Mouse (Mus musculus): ENCODE measurements around the gene Fzd4. TPM values are rescaled to one million over a fixed set of nuclear protein-coding genes. Genes with fewer than 3 reads are reported as not detected.

Fzd4 gene
- total and polyA plus RNA-seq, 2 experiments from 2014 or later = 9.6 to 16.0 TPM

- WGBS = 75% methylated on average over 11 of the region's 11 CpGs
- no peak for TF ChIP-seq EP300 (IDR thresholded peaks at IDR 0.05; ENCODE audit: low read depth)
- TF ChIP-seq CTCF (IDR thresholded peaks at IDR 0.05; ENCODE audit: low read depth) = no peak
- Histone ChIP-seq H3K4me2 (ENCODE audit: low read depth, low read length) (no peak overlapping the region), H3K9ac (replicated peaks; ENCODE audit: low read depth, low read length) (no peak overlapping the region), H3K4me3 (ENCODE audit: low read depth, low read length) (no peak overlapping the region), H3K27me3 (ENCODE audit: control insufficient read depth, insufficient read depth, low read length) (no peaks in the 10 kb centered on the region), H3K4me1 (ENCODE audit: control insufficient read depth, insufficient read depth) (no peaks in the 10 kb centered on the region; the same call in 1 of the 2 replicates), H3K9me3 (replicated peaks; ENCODE audit: control insufficient read depth, low read length) (no peaks in the 10 kb centered on the region), H3K36me3 (replicated peaks; ENCODE audit: control insufficient read depth, insufficient read depth, low read length) (no peaks in the 10 kb centered on the region), H3K27ac (ENCODE audit: low read depth) (no peak overlapping the region)
- ATAC-seq (ENCODE audit: insufficient read depth, low read depth) (no peak), DNase-seq (ENCODE audit: low spot score) (no peak)
These were observed 2.9 kb upstream of the Fzd4 start for GRCm38 (mm10) chr7:89401136-89401858.

GRCm38 (mm10) chr7:89401936-89402335 is 2.2 kb upstream of the Fzd4 start:
- H3K27ac ChIP-seq (ENCODE audit: low read depth) = no peak overlapping the region
- H3K9me3 ChIP-seq (replicated peaks; ENCODE audit: control insufficient read depth, low read length) = no peaks in the 10 kb centered on the region
- H3K4me3 ChIP-seq (ENCODE audit: low read depth, low read length) = no peak overlapping the region
- H3K4me1 ChIP-seq (ENCODE audit: control insufficient read depth, insufficient read depth) = no peaks in the 10 kb centered on the region; the same call in 1 of the 2 replicates
- no peak for DNase-seq (ENCODE audit: low spot score)
- no peak overlapping the region for H3K4me2 ChIP-seq (ENCODE audit: low read depth, low read length)
- peaks cover 3% of the 10 kb centered on the region for H3K36me3 ChIP-seq (replicated peaks; ENCODE audit: control insufficient read depth, insufficient read depth, low read length)
- no peak overlapping the region for H3K9ac ChIP-seq (replicated peaks; ENCODE audit: low read depth, low read length)
- WGBS = 81% methylated on average over 3 of the region's 3 CpGs
- TF ChIP-seq CTCF (IDR thresholded peaks at IDR 0.05; ENCODE audit: low read depth) = no peak
- TF ChIP-seq EP300 (IDR thresholded peaks at IDR 0.05; ENCODE audit: low read depth) = no peak
- ATAC-seq (ENCODE audit: insufficient read depth, low read depth) = no peak
- H3K27me3 ChIP-seq (ENCODE audit: control insufficient read depth, insufficient read depth, low read length) = no peaks in the 10 kb centered on the region

DNA sequence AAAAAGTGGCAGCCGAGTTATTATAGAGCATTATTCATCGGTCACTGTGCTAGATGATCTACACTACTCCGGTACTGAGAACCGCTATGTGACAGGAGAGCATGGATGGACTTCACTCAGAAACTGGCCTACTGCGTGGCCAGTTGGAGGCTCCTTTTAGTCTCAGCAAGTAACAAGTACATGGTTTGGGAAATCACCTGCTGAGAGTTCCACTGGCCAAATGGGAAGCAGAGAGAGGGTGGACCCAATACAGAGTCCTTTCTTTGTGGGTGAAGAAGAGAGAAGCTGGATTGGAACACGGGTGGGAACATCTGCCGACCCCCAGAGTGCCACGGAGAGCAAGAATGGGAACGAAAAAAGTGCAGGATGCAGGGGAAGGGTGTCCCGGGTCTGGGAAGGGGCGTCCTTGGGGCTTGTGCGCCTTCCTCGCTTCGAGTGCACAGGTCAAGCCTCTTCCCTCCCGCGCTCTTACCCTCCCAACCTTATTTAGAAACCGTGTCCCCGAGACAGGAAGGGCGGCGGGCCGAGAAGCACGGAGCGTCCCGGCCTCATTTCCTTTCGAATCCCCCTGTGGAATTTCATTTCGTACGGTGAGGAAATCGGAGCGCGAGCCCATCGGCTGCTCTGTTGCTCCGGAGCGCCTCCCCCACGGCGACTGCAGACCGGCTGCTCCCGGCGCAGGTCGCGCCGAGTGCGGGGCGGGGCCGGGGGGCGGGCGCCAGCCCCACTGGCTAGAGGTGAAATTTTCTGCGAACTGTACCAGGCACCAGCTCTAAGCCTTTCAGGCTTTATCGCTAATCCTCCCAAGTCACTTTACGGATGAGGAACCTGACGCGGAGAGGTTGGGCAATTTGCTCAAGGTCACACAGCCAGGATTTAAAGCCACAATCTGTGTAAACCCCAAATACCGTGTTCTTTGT is 842 bp upstream of the Fzd4 start:
- Histone ChIP-seq H3K9ac (replicated peaks; ENCODE audit: low read depth, low read length) (peak overlapping the region; percentile 62), H3K27me3 (ENCODE audit: control insufficient read depth, insufficient read depth, low read length) (no peaks in the 10 kb centered on the region), H3K4me3 (ENCODE audit: low read depth, low read length) (peak overlapping the region; percentile 88), H3K4me2 (ENCODE audit: low read depth, low read length) (peak overlapping the region; percentile 82), H3K4me1 (ENCODE audit: control insufficient read depth, insufficient read depth) (peaks cover under 1% of the 10 kb centered on the region; the same call in 1 of the 2 replicates), H3K36me3 (replicated peaks; ENCODE audit: control insufficient read depth, insufficient read depth, low read length) (peaks cover 17% of the 10 kb centered on the region), H3K9me3 (replicated peaks; ENCODE audit: control insufficient read depth, low read length) (no peaks in the 10 kb centered on the region), H3K27ac (ENCODE audit: low read depth) (peak overlapping the region; percentile 95)
- peak; percentile 84 for DNase-seq (ENCODE audit: low spot score)
- peak; percentile 86 for ATAC-seq (ENCODE audit: insufficient read depth, low read depth)
- TF ChIP-seq EP300 (IDR thresholded peaks at IDR 0.05; ENCODE audit: low read depth) (peak; percentile 98), CTCF (IDR thresholded peaks at IDR 0.05; ENCODE audit: low read depth) (no peak)
- WGBS = 5% methylated on average over 52 of the region's 52 CpGs

GRCm38 (mm10) chr7:89404734-89405440 is 732 bp downstream of the Fzd4 start:
- WGBS = 0% methylated on average over 35 of the region's 35 CpGs
- Histone ChIP-seq H3K4me2 (ENCODE audit: low read depth, low read length) (peak overlapping the region; percentile 82), H3K9ac (replicated peaks; ENCODE audit: low read depth, low read length) (peak overlapping the region; percentile 90), H3K27ac (ENCODE audit: low read depth) (peak overlapping the region; percentile 95), H3K36me3 (replicated peaks; ENCODE audit: control insufficient read depth, insufficient read depth, low read length) (peaks cover 27% of the 10 kb centered on the region), H3K4me3 (ENCODE audit: low read depth, low read length) (peak overlapping the region; percentile 88), H3K27me3 (ENCODE audit: control insufficient read depth, insufficient read depth, low read length) (no peaks in the 10 kb centered on the region), H3K4me1 (ENCODE audit: control insufficient read depth, insufficient read depth) (peaks cover 14% of the 10 kb centered on the region), H3K9me3 (replicated peaks; ENCODE audit: control insufficient read depth, low read length) (no peaks in the 10 kb centered on the region)
- ATAC-seq (ENCODE audit: insufficient read depth, low read depth) (0 out of 2 replicates have a peak, but pooled peaks have one; percentile 0), DNase-seq (ENCODE audit: low spot score) (peak; percentile 37)
- TF ChIP-seq EP300 (IDR thresholded peaks at IDR 0.05; ENCODE audit: low read depth) = no peak

- TF ChIP-seq CTCF (IDR thresholded peaks at IDR 0.05; ENCODE audit: low read depth) (no peak), EP300 (IDR thresholded peaks at IDR 0.05; ENCODE audit: low read depth) (no peak)
- Histone ChIP-seq H3K9ac (replicated peaks; ENCODE audit: low read depth, low read length) (peak overlapping the region; percentile 55), H3K4me2 (ENCODE audit: low read depth, low read length) (peak overlapping the region; percentile 82), H3K36me3 (replicated peaks; ENCODE audit: control insufficient read depth, insufficient read depth, low read length) (peaks cover 36% of the 10 kb centered on the region), H3K4me3 (ENCODE audit: low read depth, low read length) (peak overlapping the region; percentile 88), H3K27me3 (ENCODE audit: control insufficient read depth, insufficient read depth, low read length) (no peaks in the 10 kb centered on the region), H3K4me1 (ENCODE audit: control insufficient read depth, insufficient read depth) (peaks cover 24% of the 10 kb centered on the region), H3K27ac (ENCODE audit: low read depth) (peak overlapping the region; percentile 82), H3K9me3 (replicated peaks; ENCODE audit: control insufficient read depth, low read length) (no peaks in the 10 kb centered on the region)
- DNase-seq (ENCODE audit: low spot score) (no peak), ATAC-seq (ENCODE audit: insufficient read depth, low read depth) (no peak)
- 24% methylated on average over 1 of the region's 1 CpGs for WGBS
These were observed 1.9 kb downstream of the Fzd4 start for GRCm38 (mm10) chr7:89406011-89406410.
